Mouse (Mus musculus) kidney, postnatal 0 days (tissue): ENCODE measurements around the gene H2-Ob. TPM values are rescaled to one million over a fixed set of nuclear protein-coding genes. Genes with fewer than 3 reads are reported as not detected.

Experiments
- ATAC-seq: fragments of 200-750 bp; cut with Nextera tagmentation; replicated peaks from 2 replicates; pipeline ENCODE4 v1.8.0; 2017; ENCODE audit warnings: low read depth, moderate number of reproducible peaks, moderate TSS enrichment, moderate library complexity; ENCODE audit not compliant: low FRiP score
- DNase-seq: peaks from one replicate; pipeline ENCODE4 v3.0.0-alpha.2; 2016; ENCODE audit warnings: low spot score
- H3K27ac ChIP-seq: fragments of 300-500 bp; sonication (generic); 2 replicates; pipeline ENCODE4 v1.5.1; 2014; ENCODE audit warnings: mild to moderate bottlenecking
- H3K27me3 ChIP-seq: fragments of 300-500 bp; sonication (generic); 2 replicates; pipeline ENCODE4 v1.6.1; 2014; ENCODE audit warnings: low read length, mixed read lengths; ENCODE audit not compliant: insufficient read depth
- H3K36me3 ChIP-seq: fragments of 300-500 bp; sonication (generic); 2 replicates; pipeline ENCODE4 v1.6.1; 2014; ENCODE audit warnings: low read length, mixed read lengths; ENCODE audit not compliant: insufficient read depth
- H3K4me1 ChIP-seq: fragments of 300-500 bp; sonication (generic); replicated peaks from 2 replicates; pipeline ENCODE4 v1.6.1; 2014; ENCODE audit warnings: antibody characterized with exemption, low read length, mixed read lengths; ENCODE audit not compliant: insufficient read depth
- H3K4me2 ChIP-seq: fragments of 300-500 bp; sonication (generic); 2 replicates; pipeline ENCODE4 v1.6.1; 2014; ENCODE audit warnings: mild to moderate bottlenecking, low read length, moderate library complexity, mixed read lengths
- H3K4me3 ChIP-seq: fragments of 300-500 bp; sonication (generic); replicated peaks from 2 replicates; pipeline ENCODE4 v1.5.1; 2014; ENCODE audit warnings: low read depth, low read length
- H3K9ac ChIP-seq: fragments of 300-500 bp; sonication (generic); 2 replicates; pipeline ENCODE4 v1.6.1; 2014; ENCODE audit warnings: low read depth, low read length
- H3K9me3 ChIP-seq: fragments of 300-500 bp; sonication (generic); replicated peaks from 2 replicates; pipeline ENCODE4 v1.6.1; 2016; ENCODE audit warnings: low read length, inconsistent platforms, mixed read lengths
- CTCF ChIP-seq: IDR thresholded peaks from 2 replicates; pipeline ENCODE4 v1.5.1; 2016; ENCODE audit warnings: antibody characterized with exemption, low read depth, mild to moderate bottlenecking, moderate library complexity
- WGBS: fragments of 180-500 bp; shearing (Covaris S2); extraction: QIAGEN DNeasy Blood & Tissue Kit; methylation state at CpG from one replicate; pipeline ENCODE4 v1.1.7; 2014; 5-methylcytosine and 5-hydroxymethylcytosine counted together
- polyA plus RNA-seq: library from polyadenylated mRNA; unstranded; fragments of >200 nt; fragmentation: Nextera tagmentation; extraction: Ambion mirVana; gene quantifications from 2 replicates; pipeline ENCODE4 v1.2.1, GENCODE M21; 2015

H2-Ob gene
- polyA plus RNA-seq, 1 experiment from 2014 or later, result 0.18 TPM

- Histone ChIP-seq H3K4me3 (no peak overlapping the region), H3K4me2 (no peak overlapping the region), H3K36me3 (no peaks in the 10 kb centered on the region), H3K27ac (no peak overlapping the region), H3K9me3 (no peaks in the 10 kb centered on the region), H3K9ac (no peak overlapping the region), H3K4me1 (no peaks in the 10 kb centered on the region), H3K27me3 (no peaks in the 10 kb centered on the region)
- no peak for DNase-seq
- ATAC-seq, result no peak
- TF ChIP-seq CTCF, result peak; percentile 54
- WGBS, result 82% methylated on average over 3 of the region's 3 CpGs
These were observed 8.3 kb downstream of the H2-Ob start for GRCm38 (mm10) chr17:34247047-34247446.

GRCm38 (mm10) chr17:34248764-34249163 is 10.1 kb downstream of the H2-Ob start:
- 53% methylated on average over 2 of the region's 2 CpGs for WGBS
- Histone ChIP-seq H3K4me3 (no peak overlapping the region), H3K4me2 (no peak overlapping the region), H3K9ac (no peak overlapping the region), H3K36me3 (no peaks in the 10 kb centered on the region), H3K27me3 (no peaks in the 10 kb centered on the region), H3K27ac (no peak overlapping the region), H3K9me3 (no peaks in the 10 kb centered on the region), H3K4me1 (no peaks in the 10 kb centered on the region)
- ATAC-seq (no peak), DNase-seq (peak; percentile 39)
- no peak for TF ChIP-seq CTCF

GRCm38 (mm10) chr17:34249361-34249760 is 10.7 kb downstream of the H2-Ob start:
- H3K4me1 ChIP-seq, result no peaks in the 10 kb centered on the region
- H3K4me2 ChIP-seq, result no peak overlapping the region
- 49% methylated on average over 3 of the region's 3 CpGs for WGBS
- no peaks in the 10 kb centered on the region for H3K9me3 ChIP-seq
- TF ChIP-seq CTCF, result no peak
- no peak overlapping the region for H3K27ac ChIP-seq
- H3K36me3 ChIP-seq, result no peaks in the 10 kb centered on the region
- no peaks in the 10 kb centered on the region for H3K27me3 ChIP-seq
- no peak for ATAC-seq
- no peak overlapping the region for H3K4me3 ChIP-seq
- no peak for DNase-seq
- H3K9ac ChIP-seq, result no peak overlapping the region

GRCm38 (mm10) chr17:34249878-34250277 is 11.2 kb downstream of the H2-Ob start:
- peak; percentile 77 for DNase-seq
- Histone ChIP-seq H3K4me2 (no peak overlapping the region), H3K27ac (no peak overlapping the region), H3K9me3 (no peaks in the 10 kb centered on the region), H3K36me3 (no peaks in the 10 kb centered on the region), H3K9ac (no peak overlapping the region), H3K4me1 (no peaks in the 10 kb centered on the region), H3K4me3 (no peak overlapping the region), H3K27me3 (no peaks in the 10 kb centered on the region)
- WGBS, result 16% methylated on average over 4 of the region's 4 CpGs
- ATAC-seq, result no peak
- TF ChIP-seq CTCF, result peak; percentile 85

- no peaks in the 10 kb centered on the region for H3K36me3 ChIP-seq
- ATAC-seq (peak; percentile 89), DNase-seq (peak; percentile 84)
- peak; percentile 65 for TF ChIP-seq CTCF
- H3K27ac ChIP-seq, result no peak overlapping the region
- no peaks in the 10 kb centered on the region for H3K9me3 ChIP-seq
- H3K4me2 ChIP-seq, result no peak overlapping the region
- H3K4me3 ChIP-seq, result no peak overlapping the region
- 19% methylated on average over 4 of the region's 4 CpGs for WGBS
- H3K27me3 ChIP-seq, result no peaks in the 10 kb centered on the region
- H3K9ac ChIP-seq, result no peak overlapping the region
- H3K4me1 ChIP-seq, result no peaks in the 10 kb centered on the region
These were observed 13.0 kb downstream of the H2-Ob start for GRCm38 (mm10) chr17:34251666-34252065.

GRCm38 (mm10) chr17:34256501-34256900 is 17.8 kb downstream of the H2-Ob start:
- Histone ChIP-seq H3K4me2 (no peak overlapping the region), H3K4me1 (no peaks in the 10 kb centered on the region), H3K27ac (no peak overlapping the region), H3K4me3 (no peak overlapping the region), H3K36me3 (no peaks in the 10 kb centered on the region), H3K9ac (no peak overlapping the region), H3K27me3 (no peaks in the 10 kb centered on the region), H3K9me3 (no peaks in the 10 kb centered on the region)
- no peak for DNase-seq
- TF ChIP-seq CTCF, result no peak
- WGBS, result 76% methylated on average over 5 of the region's 5 CpGs
- no peak for ATAC-seq
